Mouse (Mus musculus) frontal cortex, postnatal 10 days (tissue): ENCODE measurements at regions not wholly inside any gene's neighbourhood (a gene's known extent, or its start where the extent isn't known, plus 50 kb on each side); places are given as distances from the start of the nearest gene placed in this dataset.

Experiments
- DNase-seq, 2 experiments: peaks; one replicate each; pipeline ENCODE4 v3.0.0; 2022; ENCODE audit warnings: low spot score in 2 of 2, mixed read lengths in 1 of 2

- DNase-seq = no peak
Measured at GRCm38 (mm10) chr12:109662179-109662578, 62.0 kb upstream of the Rtl1 start.

GRCm38 (mm10) chr12:109674766-109675165, 74.6 kb upstream of the Rtl1 start:
- DNase-seq = no peak

- no peak for DNase-seq
Measured at GRCm38 (mm10) chr12:109694046-109694445, 93.9 kb upstream of the Rtl1 start.

- no peak for DNase-seq
Measured at GRCm38 (mm10) chr12:109694801-109695430, 94.8 kb upstream of the Rtl1 start.

GRCm38 (mm10) chr12:109706820-109707219, 106.7 kb upstream of the Rtl1 start:
- no peak for DNase-seq

GRCm38 (mm10) chr12:109709661-109710060, 109.5 kb upstream of the Rtl1 start:
- DNase-seq = no peak

GRCm38 (mm10) chr12:109711392-109711791, 111.3 kb upstream of the Rtl1 start:
- no peak for DNase-seq

- DNase-seq = no peak
Measured at GRCm38 (mm10) chr12:109711946-109712345, 111.8 kb upstream of the Rtl1 start.

GRCm38 (mm10) chr12:109712386-109712785, 112.3 kb upstream of the Rtl1 start:
- DNase-seq = no peak

- DNase-seq = no peak
Measured at GRCm38 (mm10) chr12:109713041-109713440, 112.9 kb upstream of the Rtl1 start.

GRCm38 (mm10) chr12:109714061-109714460, 113.9 kb upstream of the Rtl1 start:
- no peak for DNase-seq

- DNase-seq = no peak
Measured at GRCm38 (mm10) chr12:109716991-109717390, 116.9 kb upstream of the Rtl1 start.

GRCm38 (mm10) chr12:109718036-109718435, 117.9 kb upstream of the Rtl1 start:
- no peak for DNase-seq

- DNase-seq = no peak
Measured at GRCm38 (mm10) chr12:109738201-109738600, 138.1 kb upstream of the Rtl1 start.

- DNase-seq = no peak
Measured at GRCm38 (mm10) chr12:109738911-109739310, 138.8 kb upstream of the Rtl1 start.

- DNase-seq = no peak
Measured at GRCm38 (mm10) chr12:109742486-109742885, 142.4 kb upstream of the Rtl1 start.

GRCm38 (mm10) chr12:109743036-109743650, 143.0 kb upstream of the Rtl1 start:
- no peak for DNase-seq

- no peak for DNase-seq
Measured at GRCm38 (mm10) chr12:109744186-109744585, 144.1 kb upstream of the Rtl1 start.

- no peak for DNase-seq
Measured at GRCm38 (mm10) chr12:109745731-109746484, 145.8 kb upstream of the Rtl1 start.

GRCm38 (mm10) chr12:109747201-109747600, 147.1 kb upstream of the Rtl1 start:
- no peak for DNase-seq

GRCm38 (mm10) chr12:109747776-109748175, 147.6 kb upstream of the Rtl1 start:
- no peak for DNase-seq

GRCm38 (mm10) chr12:109748326-109749059, 148.4 kb upstream of the Rtl1 start:
- peak in 1 of 2 experiments; percentile 46 for DNase-seq
